Mouse (Mus musculus) stomach, postnatal 0 days (tissue): ENCODE data around the gene Ndufs8.

Experiments used
- CTCF ChIP-seq: IDR thresholded peaks from 2 replicates; pipeline ENCODE4 v1.5.1; 2016; ENCODE audit warnings: antibody characterized with exemption, low read depth, mild to moderate bottlenecking, moderate library complexity
- EP300 ChIP-seq: optimal IDR thresholded peaks from 2 replicates; pipeline ENCODE3; 2016; ENCODE audit warnings: antibody characterized with exemption

DNA sequence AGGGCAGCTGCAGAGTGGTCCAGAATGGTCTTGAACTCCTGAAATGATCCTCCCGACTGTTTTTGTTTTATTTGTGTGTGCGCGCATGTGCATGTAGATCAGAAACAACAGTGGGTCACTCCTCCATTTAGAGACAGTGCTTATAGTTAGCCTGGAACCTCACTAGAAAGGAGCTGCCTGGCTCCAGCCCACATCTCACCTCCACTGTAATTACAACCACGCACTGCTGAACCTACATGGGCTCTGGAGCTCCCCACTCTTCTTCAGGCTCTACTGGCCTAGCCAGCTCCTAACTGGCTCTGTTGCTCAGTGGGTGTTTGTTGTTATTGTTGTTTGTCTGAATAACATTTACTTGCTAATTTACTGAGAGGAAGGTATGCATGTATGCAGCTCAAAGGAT is 13.0 kb downstream of the Ndufs8 start:
- TF ChIP-seq CTCF (no peak), EP300 (no peak)
